Mouse (Mus musculus) layer of hippocampus, adult 9-11 months (tissue): Measurements from ENCODE around the gene Zdhhc21.

ENCODE experiments used
- DNase-seq: peaks from one replicate; pipeline ENCODE4 v3.0.0; 2022

Zdhhc21 gene

DNA sequence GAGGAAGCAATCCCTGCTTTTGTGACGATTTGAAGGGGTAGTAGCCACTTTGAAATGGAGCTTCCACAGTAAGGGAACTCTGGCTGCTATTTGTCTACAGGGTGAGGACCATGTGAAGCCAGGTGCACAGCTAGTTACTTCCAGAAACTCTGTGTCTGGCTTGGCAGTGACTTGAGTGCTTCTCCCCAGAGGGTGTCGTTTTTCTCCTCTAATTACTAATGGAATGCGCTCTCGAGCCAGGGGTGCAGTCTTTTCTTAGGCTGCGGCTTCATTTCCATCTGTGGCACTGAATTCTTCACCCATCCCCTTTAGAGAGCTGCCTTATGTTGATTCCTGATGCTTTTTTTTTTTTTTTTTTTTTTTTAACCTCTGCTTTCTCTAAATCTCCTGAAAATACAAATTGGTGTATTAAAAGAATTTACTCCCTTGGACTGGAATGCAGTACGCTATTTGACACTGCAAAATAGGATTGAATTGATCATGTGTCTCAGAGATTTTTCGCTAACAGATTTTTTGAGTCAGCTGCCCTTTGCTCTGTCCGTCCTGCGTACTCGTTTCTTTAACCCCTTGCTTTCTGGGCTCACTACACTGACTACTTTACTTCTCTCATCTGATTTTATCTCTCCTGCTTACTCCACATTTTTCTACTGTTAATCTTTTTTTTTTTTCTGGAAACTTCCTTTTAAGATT is 97.2 kb downstream of the Zdhhc21 start:
- no peak for DNase-seq

DNA sequence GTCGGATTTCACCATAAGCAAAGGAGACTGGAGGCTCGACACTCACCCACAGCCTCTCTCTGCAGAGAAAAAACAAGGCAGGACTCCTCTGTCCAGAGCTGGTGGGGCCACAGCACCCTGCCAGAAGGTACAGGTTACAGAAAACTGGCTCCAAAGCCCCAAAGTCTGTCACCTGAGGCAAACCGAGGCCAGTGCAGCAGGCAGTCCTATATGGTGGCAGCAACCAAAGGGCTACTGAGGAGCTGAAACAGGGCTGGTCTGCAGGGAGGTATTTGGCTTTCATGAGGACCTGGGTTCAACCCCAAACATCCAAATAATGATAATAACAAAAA is 103.5 kb downstream of the Zdhhc21 start:
- no peak for DNase-seq

DNA sequence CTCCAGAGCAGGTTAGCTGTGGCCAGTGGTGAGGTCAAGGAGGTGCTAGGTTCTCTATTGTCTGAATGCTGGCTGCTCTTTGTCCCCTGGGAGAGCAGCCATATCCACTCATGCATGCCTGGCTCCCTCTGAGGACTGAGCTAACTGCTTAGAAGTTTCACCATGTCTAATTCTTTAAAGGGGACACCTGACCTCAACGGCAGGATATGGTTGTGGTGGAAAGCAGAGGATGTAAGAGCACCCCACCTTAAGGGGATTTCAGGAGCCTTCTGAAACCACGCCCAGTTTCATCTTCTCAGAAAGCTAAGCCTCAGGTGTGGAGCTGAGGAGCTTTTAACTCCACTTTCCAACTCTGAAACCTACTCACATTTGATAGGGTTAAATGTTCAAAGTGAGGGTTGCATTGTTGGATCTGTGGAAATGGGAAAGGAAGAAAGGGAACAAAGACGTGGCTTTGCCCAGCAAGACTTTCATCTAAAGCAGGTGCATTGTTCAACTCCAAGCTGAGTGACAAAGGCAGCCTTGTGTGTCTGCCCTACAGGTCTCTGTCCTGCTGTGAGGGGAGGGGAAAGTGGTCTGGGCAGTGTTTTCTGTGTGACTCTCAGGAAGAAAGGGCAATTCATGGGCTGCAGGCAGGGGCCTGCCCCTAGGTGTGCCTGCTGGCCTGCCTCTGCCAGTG is 104.0 kb downstream of the Zdhhc21 start:
- DNase-seq, result no peak
